Mouse (Mus musculus): ENCODE measurements around the gene Wwp2. TPM values are rescaled to one million over a fixed set of nuclear protein-coding genes. Genes with fewer than 3 reads are reported as not detected.

The Wwp2 gene
- polyA plus RNA-seq, 1 experiment from 2014 or later, result 39.0 TPM

DNA sequence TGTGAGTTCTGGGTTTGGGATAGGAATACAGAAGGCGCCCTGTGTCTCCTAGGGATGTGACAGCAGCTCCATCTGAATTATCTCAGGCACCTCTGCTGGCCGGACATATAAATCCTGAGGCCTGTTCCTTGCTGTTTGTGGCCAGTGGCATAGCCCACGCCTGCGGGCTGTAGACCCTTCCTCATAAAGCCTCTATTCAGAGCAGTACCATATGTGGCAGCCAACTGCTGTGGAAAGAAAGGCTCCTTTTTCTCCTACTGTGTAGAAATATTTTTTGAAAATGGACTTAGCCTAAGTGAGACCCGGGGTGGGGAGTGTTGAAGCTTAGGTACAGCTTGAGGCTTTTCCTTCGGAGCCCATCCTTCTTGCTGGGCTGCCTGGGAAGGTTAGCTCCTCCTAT is 22.1 kb downstream of the Wwp2 start:
- WGBS, result 92% methylated on average over 6 of the region's 6 CpGs
- H3K9me3 ChIP-seq (replicated peaks; ENCODE audit: control insufficient read depth, low read length, poor library complexity, severe bottlenecking), result no peaks in the 10 kb centered on the region
- no peak overlapping the region for H3K4me2 ChIP-seq (ENCODE audit: low read length)
- H3K9ac ChIP-seq (ENCODE audit: low read depth, low read length), result no peak overlapping the region
- H3K27ac ChIP-seq (ENCODE audit: low read length), result no peak overlapping the region
- no peaks in the 10 kb centered on the region for H3K4me1 ChIP-seq (ENCODE audit: control insufficient read depth, insufficient read depth, low read length)
- peaks cover 29% of the 10 kb centered on the region for H3K36me3 ChIP-seq (ENCODE audit: control insufficient read depth, insufficient read depth, low read length)
- no peak for ATAC-seq
- no peaks in the 10 kb centered on the region for H3K27me3 ChIP-seq (ENCODE audit: control insufficient read depth, insufficient read depth, low read depth, low read length)
- no peak overlapping the region for H3K4me3 ChIP-seq (ENCODE audit: low read depth, low read length)

DNA sequence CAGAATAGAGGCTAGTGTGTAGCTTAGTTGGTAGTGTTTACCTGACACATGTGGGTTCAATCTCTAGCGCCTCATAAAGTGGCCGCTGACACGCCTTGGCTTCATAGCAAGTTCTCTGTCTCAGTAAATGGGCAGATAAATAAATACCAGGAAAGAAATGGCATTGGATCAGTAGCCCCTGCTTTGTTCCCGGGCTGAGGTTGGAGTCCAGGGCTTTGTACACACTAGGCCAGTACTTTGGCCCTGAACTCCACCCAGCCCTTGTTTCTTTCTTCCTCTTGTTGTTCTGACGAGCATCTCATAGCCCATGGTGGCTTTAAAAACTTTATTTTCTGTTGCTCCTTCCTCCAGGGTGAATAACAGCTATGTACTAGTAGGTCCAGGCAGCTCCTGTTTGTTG is 26.3 kb downstream of the Wwp2 start:
- Histone ChIP-seq H3K36me3 (ENCODE audit: control insufficient read depth, insufficient read depth, low read length) (peaks cover 24% of the 10 kb centered on the region), H3K9ac (ENCODE audit: low read depth, low read length) (no peak overlapping the region), H3K4me3 (ENCODE audit: low read depth, low read length) (no peak overlapping the region), H3K27me3 (ENCODE audit: control insufficient read depth, insufficient read depth, low read depth, low read length) (no peaks in the 10 kb centered on the region), H3K27ac (ENCODE audit: low read length) (no peak overlapping the region), H3K4me1 (ENCODE audit: control insufficient read depth, insufficient read depth, low read length) (no peaks in the 10 kb centered on the region), H3K9me3 (replicated peaks; ENCODE audit: control insufficient read depth, low read length, poor library complexity, severe bottlenecking) (no peaks in the 10 kb centered on the region), H3K4me2 (ENCODE audit: low read length) (no peak overlapping the region)
- WGBS, result 90% methylated on average over 5 of the region's 5 CpGs
- no peak for ATAC-seq

DNA sequence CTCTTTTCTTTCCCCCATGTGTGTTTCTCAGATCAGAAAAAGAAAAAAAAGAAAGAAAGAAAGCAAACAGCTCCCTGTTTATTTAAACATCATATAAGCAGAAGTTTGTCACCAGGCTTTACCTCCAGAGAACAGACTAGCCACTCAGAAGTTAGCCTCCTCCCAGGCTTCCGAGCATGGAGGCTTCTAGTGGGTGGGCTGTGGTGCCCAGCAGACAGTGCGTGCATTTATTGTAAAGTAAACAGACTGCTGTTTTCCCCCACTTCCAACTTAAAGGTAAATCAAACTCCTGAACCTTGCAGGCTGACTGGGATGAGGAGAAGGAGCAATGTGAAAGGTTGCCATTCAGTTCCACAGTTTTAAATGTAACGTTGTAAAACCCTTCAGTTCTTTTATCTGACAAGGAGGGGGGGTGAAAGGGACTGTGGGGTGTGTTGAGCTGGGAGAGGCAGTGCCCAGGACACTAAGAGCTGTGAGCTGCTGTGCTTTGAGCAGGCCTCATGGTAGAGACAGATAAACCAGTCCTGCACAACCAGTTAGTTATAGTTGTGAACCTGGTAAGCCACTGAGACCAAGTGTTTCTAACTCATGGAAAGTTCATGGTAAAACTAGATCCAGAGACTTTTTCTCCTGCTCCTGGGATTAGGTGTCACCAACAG is 29.3 kb downstream of the Wwp2 start:
- 79% methylated on average over 3 of the region's 3 CpGs for WGBS
- H3K36me3 ChIP-seq (ENCODE audit: control insufficient read depth, insufficient read depth, low read length), result peaks cover 14% of the 10 kb centered on the region
- ATAC-seq, result no peak
- H3K27ac ChIP-seq (ENCODE audit: low read length), result no peak overlapping the region
- H3K27me3 ChIP-seq (ENCODE audit: control insufficient read depth, insufficient read depth, low read depth, low read length), result no peaks in the 10 kb centered on the region
- no peak overlapping the region for H3K4me2 ChIP-seq (ENCODE audit: low read length)
- no peaks in the 10 kb centered on the region for H3K9me3 ChIP-seq (replicated peaks; ENCODE audit: control insufficient read depth, low read length, poor library complexity, severe bottlenecking)
- H3K4me3 ChIP-seq (ENCODE audit: low read depth, low read length), result no peak overlapping the region
- H3K4me1 ChIP-seq (ENCODE audit: control insufficient read depth, insufficient read depth, low read length), result no peaks in the 10 kb centered on the region
- H3K9ac ChIP-seq (ENCODE audit: low read depth, low read length), result no peak overlapping the region

DNA sequence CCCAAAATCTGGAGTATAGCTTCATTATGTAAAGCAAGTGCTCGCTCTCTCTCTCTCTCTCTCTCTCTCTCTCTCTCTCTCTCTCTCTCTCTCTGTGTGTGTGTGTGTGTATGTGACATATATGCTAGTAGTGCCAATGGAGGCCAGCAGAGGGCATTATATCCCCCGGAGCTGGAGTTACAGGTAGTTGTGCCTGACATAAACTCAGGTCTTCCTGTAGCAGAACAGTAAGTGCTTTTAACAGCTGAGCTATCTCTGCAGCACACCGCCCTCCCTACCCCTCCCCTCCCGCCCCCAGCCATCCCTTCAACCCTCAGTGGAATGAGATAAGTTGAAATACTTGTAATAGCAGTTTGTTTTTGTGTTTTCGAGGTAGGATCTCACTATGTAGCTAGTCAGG is 30.5 kb downstream of the Wwp2 start:
- Histone ChIP-seq H3K9me3 (replicated peaks; ENCODE audit: control insufficient read depth, low read length, poor library complexity, severe bottlenecking) (no peaks in the 10 kb centered on the region), H3K36me3 (ENCODE audit: control insufficient read depth, insufficient read depth, low read length) (peaks cover 7% of the 10 kb centered on the region; the same call in 1 of the 2 replicates), H3K4me3 (ENCODE audit: low read depth, low read length) (no peak overlapping the region), H3K27me3 (ENCODE audit: control insufficient read depth, insufficient read depth, low read depth, low read length) (no peaks in the 10 kb centered on the region), H3K4me2 (ENCODE audit: low read length) (no peak overlapping the region), H3K27ac (ENCODE audit: low read length) (no peak overlapping the region), H3K9ac (ENCODE audit: low read depth, low read length) (no peak overlapping the region), H3K4me1 (ENCODE audit: control insufficient read depth, insufficient read depth, low read length) (no peaks in the 10 kb centered on the region)
- 91% methylated on average over 5 of the region's 5 CpGs for WGBS
- ATAC-seq, result no peak

DNA sequence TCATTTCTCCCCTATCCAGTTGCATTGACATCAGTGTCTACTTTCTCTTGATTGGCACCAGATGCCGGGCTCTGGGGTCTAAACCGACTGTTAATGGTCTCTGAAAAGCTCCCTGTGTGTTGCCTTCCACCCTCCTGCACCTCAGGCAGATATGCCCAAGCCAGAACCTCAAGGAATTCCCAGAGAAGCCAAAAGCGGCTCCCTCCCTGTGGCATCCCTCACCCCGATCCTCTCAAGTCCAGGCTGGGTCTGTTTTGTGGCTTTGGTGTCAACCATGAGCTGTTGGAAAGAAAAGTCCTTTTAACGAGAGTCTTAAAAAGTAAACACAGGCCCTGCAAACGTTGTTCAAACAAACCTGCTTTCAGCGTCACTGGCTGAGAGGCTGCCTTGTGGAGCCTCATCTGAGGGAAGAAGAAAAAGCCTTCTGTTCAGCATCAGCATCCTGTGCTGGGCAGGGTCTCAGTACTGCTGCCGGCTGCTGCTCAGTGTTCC is 32.7 kb downstream of the Wwp2 start:
- no peak overlapping the region for H3K27ac ChIP-seq (ENCODE audit: low read length)

DNA sequence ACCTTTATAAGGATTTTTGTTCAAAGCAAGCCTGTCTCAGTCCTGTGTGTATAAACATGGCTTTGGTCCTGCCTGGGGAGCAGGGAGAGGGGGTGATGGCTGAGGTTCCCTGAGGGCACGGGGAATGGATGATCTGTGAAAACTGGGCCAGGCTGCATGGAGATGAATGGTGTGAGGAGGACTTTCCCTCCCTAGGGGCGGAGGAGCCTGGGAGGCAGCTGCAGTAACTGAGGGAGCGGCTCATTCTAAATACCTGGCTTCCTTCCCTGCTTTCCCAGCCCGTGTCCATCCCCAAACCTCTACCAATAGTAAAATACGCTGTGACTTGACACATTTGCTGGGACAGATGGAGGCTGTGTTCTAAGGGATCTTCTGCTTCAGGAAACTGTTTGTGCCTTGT is 34.1 kb downstream of the Wwp2 start:
- H3K36me3 ChIP-seq (ENCODE audit: control insufficient read depth, insufficient read depth, low read length), result 0 out of 2 replicates have a peak, but pooled peaks cover 6% of the 10 kb centered on the region
- H3K4me3 ChIP-seq (ENCODE audit: low read depth, low read length), result no peak overlapping the region
- H3K27ac ChIP-seq (ENCODE audit: low read length), result no peak overlapping the region
- H3K4me1 ChIP-seq (ENCODE audit: control insufficient read depth, insufficient read depth, low read length), result no peaks in the 10 kb centered on the region
- ATAC-seq, result no peak
- H3K9me3 ChIP-seq (replicated peaks; ENCODE audit: control insufficient read depth, low read length, poor library complexity, severe bottlenecking), result no peaks in the 10 kb centered on the region
- no peak overlapping the region for H3K4me2 ChIP-seq (ENCODE audit: low read length)
- 91% methylated on average over 5 of the region's 5 CpGs for WGBS
- no peak overlapping the region for H3K9ac ChIP-seq (ENCODE audit: low read depth, low read length)
- no peaks in the 10 kb centered on the region for H3K27me3 ChIP-seq (ENCODE audit: control insufficient read depth, insufficient read depth, low read depth, low read length)

More for the DNA sequence above, 32.7 kb downstream of the Wwp2 start:
- 0 out of 2 replicates have a peak, but pooled peaks cover 4% of the 10 kb centered on the region for H3K36me3 ChIP-seq (ENCODE audit: control insufficient read depth, insufficient read depth, low read length)
- H3K9me3 ChIP-seq (replicated peaks; ENCODE audit: control insufficient read depth, low read length, poor library complexity, severe bottlenecking), result no peaks in the 10 kb centered on the region
- H3K4me2 ChIP-seq (ENCODE audit: low read length), result no peak overlapping the region
- ATAC-seq, result no peak
- no peaks in the 10 kb centered on the region for H3K27me3 ChIP-seq (ENCODE audit: control insufficient read depth, insufficient read depth, low read depth, low read length)
- WGBS, result 69% methylated on average over 8 of the region's 8 CpGs
- H3K9ac ChIP-seq (ENCODE audit: low read depth, low read length), result no peak overlapping the region
- H3K4me1 ChIP-seq (ENCODE audit: control insufficient read depth, insufficient read depth, low read length), result no peaks in the 10 kb centered on the region
- no peak overlapping the region for H3K4me3 ChIP-seq (ENCODE audit: low read depth, low read length)

DNA sequence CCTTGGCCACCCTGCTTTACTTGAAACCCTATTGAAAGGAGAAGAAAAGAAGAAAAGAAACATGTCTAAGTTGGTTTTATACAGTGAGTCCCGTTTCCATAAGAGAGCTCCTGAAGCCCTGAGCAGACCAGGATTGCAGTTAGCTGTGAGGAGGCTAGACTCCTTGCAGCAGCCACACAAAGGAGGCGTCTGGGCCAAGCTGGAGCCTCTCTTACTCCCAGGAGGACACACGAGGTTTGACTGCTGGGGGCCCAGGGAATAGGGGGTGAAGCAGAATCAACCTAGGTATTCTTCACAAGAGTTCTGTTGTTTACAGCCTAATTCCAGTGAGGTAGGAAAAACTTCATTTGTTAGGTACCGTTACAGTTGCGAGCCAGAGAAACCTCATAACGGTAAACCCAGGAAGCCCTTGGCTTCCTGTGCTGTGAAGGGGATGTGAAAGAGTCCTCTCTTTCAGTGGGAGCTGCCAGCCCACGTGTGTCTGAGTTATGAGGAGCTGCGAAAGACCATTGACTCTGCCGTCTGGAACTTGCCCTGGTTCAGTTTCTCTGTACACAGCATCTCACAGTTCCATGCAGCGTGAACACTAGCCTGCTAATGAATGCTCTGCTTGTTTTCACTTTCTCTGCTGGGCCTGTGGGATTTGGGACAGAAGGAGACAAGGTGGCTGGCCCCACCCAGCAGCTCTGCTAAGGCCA is 36.4 kb downstream of the Wwp2 start:
- no peaks in the 10 kb centered on the region for H3K9me3 ChIP-seq (replicated peaks; ENCODE audit: control insufficient read depth, low read length, poor library complexity, severe bottlenecking)
- H3K9ac ChIP-seq (ENCODE audit: low read depth, low read length), result no peak overlapping the region
- no peak overlapping the region for H3K27ac ChIP-seq (ENCODE audit: low read length)
- H3K4me2 ChIP-seq (ENCODE audit: low read length), result no peak overlapping the region
- ATAC-seq, result no peak
- 81% methylated on average over 10 of the region's 10 CpGs for WGBS
- no peaks in the 10 kb centered on the region for H3K4me1 ChIP-seq (ENCODE audit: control insufficient read depth, insufficient read depth, low read length)
- H3K27me3 ChIP-seq (ENCODE audit: control insufficient read depth, insufficient read depth, low read depth, low read length), result no peaks in the 10 kb centered on the region
- H3K4me3 ChIP-seq (ENCODE audit: low read depth, low read length), result no peak overlapping the region
- H3K36me3 ChIP-seq (ENCODE audit: control insufficient read depth, insufficient read depth, low read length), result 0 out of 2 replicates have a peak, but pooled peaks cover 8% of the 10 kb centered on the region

DNA sequence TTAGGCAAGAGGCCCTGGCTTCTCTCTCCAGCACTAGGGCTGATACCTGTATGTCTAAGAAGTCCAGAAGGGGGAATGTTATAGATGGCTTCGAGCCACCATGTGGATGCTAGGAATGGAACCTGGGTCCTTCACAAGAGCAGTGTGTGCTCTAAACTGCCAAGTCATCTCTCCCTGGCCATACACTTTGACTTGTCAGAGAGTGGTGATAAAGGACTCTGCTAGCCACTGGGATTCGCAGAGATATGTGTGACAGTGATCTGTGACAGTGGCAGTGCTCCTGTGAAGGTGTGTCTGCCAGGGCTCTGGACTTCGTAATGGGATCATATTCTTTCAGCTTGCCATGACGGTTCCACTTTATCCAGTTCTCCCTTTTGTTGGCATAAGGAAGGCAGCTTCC is 37.2 kb downstream of the Wwp2 start:
- Histone ChIP-seq H3K27me3 (ENCODE audit: control insufficient read depth, insufficient read depth, low read depth, low read length) (no peaks in the 10 kb centered on the region), H3K9me3 (replicated peaks; ENCODE audit: control insufficient read depth, low read length, poor library complexity, severe bottlenecking) (no peaks in the 10 kb centered on the region), H3K4me1 (ENCODE audit: control insufficient read depth, insufficient read depth, low read length) (no peaks in the 10 kb centered on the region), H3K4me2 (ENCODE audit: low read length) (no peak overlapping the region), H3K36me3 (ENCODE audit: control insufficient read depth, insufficient read depth, low read length) (peaks cover 8% of the 10 kb centered on the region; the same call in 1 of the 2 replicates), H3K27ac (ENCODE audit: low read length) (no peak overlapping the region), H3K9ac (ENCODE audit: low read depth, low read length) (no peak overlapping the region), H3K4me3 (ENCODE audit: low read depth, low read length) (no peak overlapping the region)
- WGBS, result 96% methylated on average over 4 of the region's 4 CpGs
- ATAC-seq, result no peak

DNA sequence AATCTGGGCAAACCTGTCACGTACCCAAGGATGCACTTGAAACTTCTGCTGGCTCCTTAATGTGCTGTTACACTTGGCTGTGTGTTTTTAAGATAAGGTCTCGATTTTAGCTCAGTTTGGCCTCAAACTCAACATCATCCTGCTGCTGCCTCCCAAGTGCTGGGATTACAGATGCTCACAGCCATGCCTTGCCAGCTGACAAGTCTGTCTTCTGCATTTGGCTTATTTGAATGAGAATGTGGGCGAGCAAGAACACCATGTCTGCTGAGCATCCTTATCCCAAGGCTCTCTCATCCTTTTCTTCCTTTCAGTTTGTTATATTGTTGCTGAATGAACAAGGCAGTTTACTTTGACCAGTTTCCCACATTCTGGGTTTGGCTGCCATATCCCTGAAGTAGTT is 39.4 kb downstream of the Wwp2 start:
- no peaks in the 10 kb centered on the region for H3K27me3 ChIP-seq (ENCODE audit: control insufficient read depth, insufficient read depth, low read depth, low read length)
- no peak overlapping the region for H3K27ac ChIP-seq (ENCODE audit: low read length)
- H3K4me3 ChIP-seq (ENCODE audit: low read depth, low read length), result no peak overlapping the region
- H3K9ac ChIP-seq (ENCODE audit: low read depth, low read length), result no peak overlapping the region
- peaks cover 6% of the 10 kb centered on the region for H3K36me3 ChIP-seq (ENCODE audit: control insufficient read depth, insufficient read depth, low read length)
- H3K4me2 ChIP-seq (ENCODE audit: low read length), result no peak overlapping the region
- no peaks in the 10 kb centered on the region for H3K9me3 ChIP-seq (replicated peaks; ENCODE audit: control insufficient read depth, low read length, poor library complexity, severe bottlenecking)
- H3K4me1 ChIP-seq (ENCODE audit: control insufficient read depth, insufficient read depth, low read length), result no peaks in the 10 kb centered on the region
- ATAC-seq, result no peak
- 94% methylated on average over 3 of the region's 3 CpGs for WGBS

Data from midbrain, embryonic 16.5 days (tissue).